Mouse (Mus musculus) left cerebral cortex, postnatal 36 days (tissue): ENCODE measurements at regions not wholly inside any gene's neighbourhood (a gene's known extent, or its start where the extent isn't known, plus 50 kb on each side); places are given as distances from the start of the nearest gene placed in this dataset.
A peak's percentile ranks its signal among the peaks of the same experiment; 100 is the strongest.

Source experiments
- DNase-seq, 2 experiments: peaks; one replicate each; pipeline ENCODE4 v3.0.0; 2021 to 2022; ENCODE audit warnings: low spot score in 2 of 2, mixed read lengths in 1 of 2
- intact Hi-C: fragments of 180-260 bp; cut with DNase I; formaldehyde crosslinking; loops from one replicate; pipeline ENCODE4 v1.15.1; 2025

- DNase-seq, result no peak
- intact Hi-C loops, result loop anchor here (5.0 kb wide), 1 partner anchor 575 kb away; no protein-coding TSS in a partner anchor
These were observed 531.7 kb upstream of the Atp11b start for GRCm38 (mm10) chr3:35222251-35222650.

DNA sequence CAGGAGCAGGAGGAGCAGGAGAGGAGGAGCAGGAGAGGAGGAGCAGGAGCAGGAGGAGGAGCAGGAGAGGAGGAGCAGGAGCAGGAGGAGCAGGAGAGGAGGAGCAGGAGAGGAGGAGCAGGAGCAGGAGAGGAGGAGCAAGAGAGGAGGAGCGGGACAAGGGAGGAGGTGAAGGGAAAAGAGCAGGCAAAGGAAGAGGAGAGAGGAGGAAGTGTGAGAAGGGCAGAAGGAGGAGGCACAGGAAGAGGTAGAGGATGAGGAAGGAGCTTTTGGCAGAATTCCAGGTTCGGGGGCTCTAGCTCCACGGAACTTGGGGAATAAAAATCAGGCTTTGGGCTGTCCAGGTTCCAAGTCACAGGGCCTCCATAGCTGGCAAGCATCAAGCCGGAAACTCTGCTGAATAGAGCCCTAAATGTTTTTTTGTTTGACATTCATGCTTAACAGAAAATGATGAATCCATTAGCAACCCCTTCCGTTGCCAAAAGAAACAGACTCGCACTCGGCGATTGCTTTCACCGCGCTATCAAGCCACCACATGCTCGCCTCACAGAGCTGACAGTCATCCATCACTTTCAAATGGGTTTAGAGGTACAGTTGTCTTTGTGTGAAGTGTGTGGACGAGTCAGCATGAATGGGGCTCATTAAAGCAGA lies 528.7 kb upstream of the Atp11b start:
- intact Hi-C loops, result loop anchor here (5.0 kb wide), 1 partner anchor 97 kb away; no protein-coding TSS in a partner anchor
- DNase-seq, result peak; percentile 10 to 14

DNA sequence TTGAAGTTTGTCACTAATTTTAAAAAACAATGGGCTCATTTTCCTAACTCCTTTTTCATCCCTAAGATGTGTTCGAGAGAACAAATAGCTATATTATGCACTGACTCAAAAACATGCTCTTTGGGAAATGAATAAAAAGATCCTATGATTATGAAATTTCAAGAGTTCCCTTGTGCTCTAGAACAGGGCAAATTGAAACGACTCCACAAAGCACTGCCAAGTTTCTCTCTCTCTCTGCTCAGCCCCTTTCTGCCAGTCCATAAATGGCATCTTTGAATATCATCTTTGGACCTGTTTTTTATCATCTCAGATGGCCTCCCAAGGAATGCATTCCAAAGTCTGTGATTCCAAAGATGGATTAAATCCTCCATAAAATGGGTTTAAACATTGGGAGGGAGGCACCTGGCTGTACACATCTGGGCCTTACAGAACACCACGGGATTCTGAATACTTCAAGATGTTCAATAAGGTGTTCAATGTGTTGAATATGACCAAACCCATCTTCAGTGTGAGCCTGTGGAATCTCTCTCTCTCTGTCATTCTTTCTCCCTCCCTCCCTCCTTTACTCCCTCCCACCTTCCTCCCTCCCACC lies 528.0 kb upstream of the Atp11b start:
- no peak for DNase-seq
- intact Hi-C loops, result loop anchor here (5.0 kb wide), 1 partner anchor 96 kb away; no protein-coding TSS in a partner anchor

DNA sequence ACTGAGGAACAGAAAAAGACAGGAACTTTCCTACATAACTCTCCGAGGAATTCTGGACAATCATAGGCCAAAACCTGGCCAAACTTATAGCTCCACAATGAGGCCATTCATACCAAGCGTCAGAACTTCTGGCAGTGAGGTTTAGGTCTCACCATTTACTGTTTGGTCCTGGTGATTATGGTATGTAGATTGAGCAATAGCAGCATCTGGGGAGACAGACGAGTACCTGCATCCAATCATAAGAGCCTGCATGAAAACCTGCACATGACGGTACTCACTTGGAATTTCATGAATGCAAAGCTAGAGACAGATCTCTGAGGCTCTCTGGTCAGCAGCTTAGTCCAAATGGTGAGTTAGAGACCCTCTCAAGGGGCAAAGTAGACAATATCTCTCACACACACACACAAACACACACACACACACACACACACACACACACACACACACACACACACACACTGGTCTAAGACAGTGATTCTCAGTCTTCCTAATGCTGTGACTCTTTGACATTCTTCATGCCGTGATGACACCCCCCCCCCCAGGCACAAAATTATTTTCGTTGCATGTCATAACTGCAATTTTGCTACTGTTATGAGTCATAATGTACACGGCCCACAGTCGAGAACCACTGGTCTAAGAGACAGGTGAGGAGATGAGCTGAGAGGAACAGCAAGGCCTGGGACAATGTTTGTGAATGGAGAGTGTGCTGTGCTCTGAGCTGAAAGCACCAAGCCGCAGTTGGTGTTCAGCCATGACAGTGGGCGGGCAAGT lies 522.6 kb upstream of the Atp11b start:
- DNase-seq, result no peak
- intact Hi-C loops, result no loop called here

DNA sequence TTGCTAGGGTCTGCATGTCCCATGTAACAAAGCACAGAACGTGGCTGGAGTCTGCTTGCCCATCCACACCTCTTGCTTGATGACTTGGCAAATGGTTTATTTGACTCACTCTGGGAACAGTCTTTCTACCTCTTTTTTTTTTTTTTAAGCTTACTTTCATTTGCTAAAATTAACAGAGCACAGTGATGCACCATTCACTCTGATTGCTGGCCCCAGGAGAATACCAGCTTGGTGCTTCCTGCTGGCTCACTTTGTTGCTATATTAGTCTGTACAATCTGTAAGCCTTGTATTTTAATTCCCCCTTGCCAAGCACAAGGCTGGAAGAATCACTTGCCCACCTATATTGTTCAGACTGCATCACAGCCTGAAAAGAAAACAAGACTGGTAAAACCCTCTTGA lies 521.4 kb upstream of the Atp11b start:
- intact Hi-C loops, result no loop called here
- no peak for DNase-seq

DNA sequence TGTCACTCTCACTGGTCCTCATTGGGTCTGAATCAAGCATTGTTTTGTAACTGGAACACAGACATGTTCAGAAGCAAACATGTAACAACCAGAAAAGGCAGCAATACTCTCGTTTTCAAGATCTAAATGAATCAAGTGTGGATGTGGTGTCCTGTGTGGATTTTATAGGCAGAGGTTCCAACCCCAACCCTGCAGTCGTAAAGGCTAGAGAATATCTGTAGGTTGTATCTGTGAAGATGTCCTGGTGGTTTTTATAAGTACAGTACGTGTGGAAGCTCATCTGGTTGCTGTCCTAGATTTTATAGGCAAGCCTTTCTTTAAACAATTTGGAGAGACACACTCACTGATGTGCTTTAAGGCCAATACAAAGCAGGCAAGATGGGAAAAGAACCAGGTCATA lies 518.8 kb upstream of the Atp11b start:
- intact Hi-C loops, result no loop called here
- DNase-seq, result no peak

GRCm38 (mm10) chr3:35235772-35236171 lies 518.1 kb upstream of the Atp11b start:
- intact Hi-C loops, result no loop called here
- no peak for DNase-seq

- DNase-seq, result no peak
- intact Hi-C loops, result no loop called here
These were observed 516.6 kb upstream of the Atp11b start for GRCm38 (mm10) chr3:35237342-35237741.

DNA sequence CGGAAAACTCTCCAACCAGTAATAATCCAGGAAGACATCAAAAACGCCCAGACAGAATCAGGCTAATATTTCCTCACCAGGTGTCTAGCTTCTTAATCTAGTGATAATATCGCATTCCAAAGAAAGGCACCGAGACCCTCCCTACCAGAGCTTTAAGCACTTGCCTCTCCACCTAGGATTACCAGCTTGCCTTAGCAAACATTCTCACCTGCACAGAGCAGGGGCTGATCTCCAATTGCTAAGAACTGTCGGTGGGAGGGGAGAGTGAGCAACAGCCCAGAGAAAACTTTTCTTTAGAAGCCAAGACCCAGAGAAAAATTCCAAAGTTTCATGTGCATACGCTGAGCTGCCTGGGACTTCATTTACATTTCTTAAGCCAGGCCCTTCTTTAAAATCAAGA lies 511.6 kb upstream of the Atp11b start:
- no peak for DNase-seq
- intact Hi-C loops, result no loop called here

DNA sequence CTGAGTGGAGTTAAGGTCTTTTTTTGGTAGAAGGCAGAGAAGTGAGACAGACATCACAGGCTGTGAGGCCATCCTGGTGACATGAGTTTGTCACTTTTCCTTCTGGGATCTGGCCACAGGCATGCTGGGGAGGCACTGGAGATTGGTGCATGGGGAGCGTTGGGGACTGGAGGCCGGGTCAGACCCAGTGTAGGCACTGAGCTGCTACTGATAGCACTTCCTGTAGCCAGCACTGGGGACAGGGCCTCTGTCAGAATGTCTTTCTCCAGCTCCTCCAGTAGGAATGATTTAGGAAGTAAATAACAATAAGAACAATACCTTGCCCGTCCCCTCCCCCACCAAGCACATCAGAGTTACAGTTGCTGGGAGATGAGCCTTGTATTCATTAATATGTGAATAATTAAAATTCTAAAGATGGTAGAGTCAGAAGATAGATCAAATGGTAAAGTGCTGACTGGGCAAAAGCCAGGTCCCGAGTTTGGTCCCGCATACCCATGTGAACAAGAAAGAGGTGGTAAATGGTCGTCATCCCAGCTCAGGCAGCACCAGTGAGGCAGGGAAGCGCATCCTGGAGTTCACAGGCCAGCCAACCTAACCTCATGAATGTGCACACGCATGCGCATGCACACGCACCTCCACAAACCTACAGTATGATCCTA lies 510.9 kb upstream of the Atp11b start:
- intact Hi-C loops, result no loop called here
- DNase-seq, result no peak

DNA sequence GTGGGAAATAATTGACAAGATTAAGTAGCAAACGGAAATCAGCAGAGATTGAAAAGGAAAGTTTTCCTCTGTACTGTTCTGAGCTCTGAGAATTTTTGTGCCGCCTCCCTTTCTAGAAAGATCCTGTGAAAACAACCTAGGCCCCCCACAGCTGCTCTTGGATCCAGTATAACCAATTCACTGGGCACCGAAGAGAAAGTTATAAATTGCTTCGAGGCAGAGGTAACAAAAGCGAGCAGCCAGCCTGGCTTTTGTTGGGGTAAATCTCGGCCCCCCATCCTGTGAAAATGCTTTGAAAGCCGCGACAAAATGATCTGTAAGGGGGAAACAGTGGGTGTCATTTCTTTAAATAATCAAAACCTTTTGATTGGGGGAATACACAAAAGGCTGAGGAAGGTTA lies 508.9 kb upstream of the Atp11b start:
- DNase-seq, result no peak
- intact Hi-C loops, result no loop called here

DNA sequence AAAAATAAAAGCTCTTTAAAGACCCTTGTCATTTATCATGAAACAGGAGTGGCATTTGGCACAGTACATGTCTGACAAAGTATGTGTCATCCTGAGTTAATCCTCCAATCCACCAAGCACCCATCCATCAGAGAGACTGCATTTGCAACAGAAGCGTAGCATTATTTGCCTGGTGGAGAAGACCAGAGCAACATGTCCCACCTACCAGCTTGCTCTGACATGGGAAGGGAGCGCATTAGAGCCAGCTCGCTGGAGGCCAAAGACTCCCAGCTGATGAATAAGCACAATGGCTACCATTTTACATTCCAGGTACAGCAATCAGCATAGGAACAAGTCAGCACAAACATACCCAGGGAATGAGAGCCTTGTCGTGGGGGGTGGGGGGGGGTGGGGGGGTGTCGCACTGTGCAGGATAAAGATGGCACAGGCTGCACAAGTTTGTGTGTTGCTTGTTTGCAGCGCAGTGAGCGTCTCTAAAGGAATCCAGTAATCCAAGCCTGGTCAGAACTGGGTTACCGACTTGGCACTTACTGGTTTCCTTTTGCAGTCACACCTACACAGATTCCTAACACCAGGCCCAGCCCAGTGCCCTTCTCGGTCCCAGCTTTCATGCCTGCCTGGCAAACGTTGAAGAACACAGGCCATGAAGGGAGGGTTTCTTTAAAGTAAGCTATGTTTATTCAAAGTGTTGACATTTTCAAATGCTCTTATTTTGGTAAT lies 507.8 kb upstream of the Atp11b start:
- no peak for DNase-seq
- intact Hi-C loops, result no loop called here

GRCm38 (mm10) chr3:35249160-35249559 lies 504.7 kb upstream of the Atp11b start:
- DNase-seq, result no peak
- intact Hi-C loops, result no loop called here

GRCm38 (mm10) chr3:35250092-35250749 lies 503.7 kb upstream of the Atp11b start:
- intact Hi-C loops, result no loop called here
- no peak for DNase-seq

DNA sequence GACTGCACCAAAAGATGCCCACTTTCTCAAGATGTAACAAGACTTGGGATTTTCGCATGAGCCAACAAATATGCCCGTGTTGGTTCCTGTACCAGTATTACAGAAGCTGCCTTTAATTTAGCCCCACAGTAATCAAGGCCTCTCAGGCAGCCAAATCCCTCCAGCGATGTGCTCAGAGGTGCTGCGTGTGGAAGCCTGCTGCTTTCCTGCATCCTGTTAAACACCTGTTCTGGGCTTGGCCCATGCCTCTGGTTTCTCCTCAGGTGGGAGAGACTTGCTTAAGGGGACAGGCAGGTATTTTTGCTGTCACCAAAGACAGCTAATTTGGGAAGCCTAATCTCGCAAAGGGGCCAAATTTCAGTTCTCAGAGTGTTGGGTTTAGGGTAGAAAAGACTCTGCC lies 500.0 kb upstream of the Atp11b start:
- intact Hi-C loops, result no loop called here
- DNase-seq, result no peak

DNA sequence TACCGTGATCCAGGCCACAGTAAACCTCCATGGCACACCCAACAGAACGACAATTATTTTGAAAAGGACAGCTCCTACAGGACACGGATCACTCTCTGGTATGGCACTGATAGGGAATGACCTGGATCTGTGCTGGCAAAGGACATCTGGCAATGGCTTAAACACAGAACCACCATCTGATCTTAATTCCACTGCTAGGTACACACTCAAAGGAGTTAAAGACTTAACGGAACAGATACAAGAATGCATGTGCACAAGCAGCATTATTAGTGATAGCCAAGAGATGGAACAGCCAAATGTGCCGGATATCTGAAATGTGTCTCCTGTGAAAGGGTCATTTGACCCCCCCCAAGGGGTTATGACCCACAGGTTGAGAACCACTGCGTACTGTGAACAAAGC lies 493.0 kb upstream of the Atp11b start:
- intact Hi-C loops, result no loop called here

DNA sequence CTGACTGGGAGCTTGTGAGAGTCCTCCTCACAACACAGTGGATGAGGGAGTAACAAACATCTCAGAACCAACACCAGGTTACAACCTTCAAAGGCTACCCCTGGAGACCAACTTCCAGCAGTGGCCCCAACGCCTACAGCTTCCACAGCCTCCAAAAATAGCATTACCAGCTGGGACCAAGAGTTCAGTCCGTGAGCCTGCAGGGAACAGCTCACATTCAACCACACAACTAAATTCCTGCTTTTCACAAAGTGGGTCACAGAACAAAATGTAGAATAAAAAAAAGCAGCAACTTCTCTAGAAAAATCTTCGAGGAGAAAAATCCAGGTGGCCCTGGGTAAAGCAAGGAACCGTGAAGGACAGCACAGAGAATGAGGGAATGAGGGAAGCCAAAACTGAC lies 485.0 kb upstream of the Atp11b start:
- no peak for DNase-seq
- intact Hi-C loops, result no loop called here

More for the DNA sequence above, 493.0 kb upstream of the Atp11b start:
- DNase-seq, result no peak

GRCm38 (mm10) chr3:35269977-35270880 lies 483.7 kb upstream of the Atp11b start:
- intact Hi-C loops, result no loop called here
- DNase-seq, result no peak
